Mouse (Mus musculus): Measurements from ENCODE around the gene Gucy2d. TPM values are rescaled to one million over a fixed set of nuclear protein-coding genes. Genes with fewer than 3 reads are reported as not detected.

Gene Gucy2d
- polyA plus RNA-seq, 2 experiments, result not detected

DNA sequence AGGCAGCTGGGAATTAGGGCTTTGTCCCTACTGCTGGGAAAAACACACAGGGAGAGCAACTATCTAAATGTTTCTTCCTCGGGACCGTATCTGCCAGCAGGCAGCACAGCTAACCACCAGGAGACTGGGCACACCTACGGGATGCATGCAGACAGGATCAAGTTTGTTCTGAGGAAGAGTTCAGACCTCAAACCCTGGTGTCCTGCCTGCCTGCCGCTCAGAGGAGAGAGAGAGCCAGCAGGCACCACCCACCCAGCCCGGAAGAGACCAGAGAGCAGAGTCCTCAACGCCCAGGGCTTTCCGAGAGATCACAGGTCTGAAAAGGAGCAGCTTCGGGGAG, 43.0 kb downstream of the Gucy2d start:
- DNase-seq (ENCODE audit: low spot score) (no peak), ATAC-seq (ENCODE audit: low FRiP score, low read depth) (no peak)
- H3K27me3 ChIP-seq (ENCODE audit: control insufficient read depth, insufficient read depth, low read length), result no peaks in the 10 kb centered on the region
- 37% methylated on average over 8 of the region's 8 CpGs for WGBS
- H3K9me3 ChIP-seq (ENCODE audit: control insufficient read depth, low read length), result no peaks in the 10 kb centered on the region
- no peak overlapping the region for H3K4me3 ChIP-seq (replicated peaks; ENCODE audit: low read length)
- H3K4me1 ChIP-seq (ENCODE audit: control insufficient read depth, insufficient read depth, low read length), result peaks cover 12% of the 10 kb centered on the region
- H3K36me3 ChIP-seq (ENCODE audit: control insufficient read depth, insufficient read depth, low read length), result no peaks in the 10 kb centered on the region
- no peak overlapping the region for H3K27ac ChIP-seq (replicated peaks; ENCODE audit: low read depth, low read length)
- no peak for TF ChIP-seq POLR2A (IDR thresholded peaks at IDR 0.05; ENCODE audit: borderline replicate concordance, extremely low read depth, insufficient read depth, insufficient read length)
- H3K4me2 ChIP-seq (replicated peaks; ENCODE audit: low read depth, low read length, severe bottlenecking), result no peak overlapping the region
- 0 out of 2 replicates have a peak overlapping the region, but pooled peaks have one; percentile 9 for H3K9ac ChIP-seq (ENCODE audit: low read depth, low read length, severe bottlenecking)

DNA sequence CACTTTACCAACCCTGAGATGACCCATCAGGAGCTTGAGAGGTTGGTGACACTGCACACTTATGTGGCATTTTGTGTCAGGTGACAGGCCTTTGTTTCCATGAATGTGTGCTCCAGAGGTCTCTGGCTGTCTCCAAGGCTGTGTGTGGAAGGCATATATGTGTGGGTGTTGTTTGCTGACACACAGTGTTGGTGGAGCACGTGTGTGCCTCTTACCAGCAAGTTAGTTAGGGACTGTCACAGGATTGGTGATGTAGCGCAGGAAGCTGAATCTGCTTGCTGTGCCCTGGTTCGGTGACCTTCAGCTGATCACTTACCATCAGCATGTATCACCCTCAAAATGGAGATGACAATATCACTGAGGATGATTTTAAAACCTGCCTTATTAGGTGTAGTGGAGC, 44.7 kb downstream of the Gucy2d start:
- H3K27ac ChIP-seq (replicated peaks; ENCODE audit: low read depth, low read length), result no peak overlapping the region
- no peak for TF ChIP-seq POLR2A (IDR thresholded peaks at IDR 0.05; ENCODE audit: borderline replicate concordance, extremely low read depth, insufficient read depth, insufficient read length)
- ATAC-seq (ENCODE audit: low FRiP score, low read depth) (no peak), DNase-seq (ENCODE audit: low spot score) (no peak)
- H3K27me3 ChIP-seq (ENCODE audit: control insufficient read depth, insufficient read depth, low read length), result no peaks in the 10 kb centered on the region
- H3K4me1 ChIP-seq (ENCODE audit: control insufficient read depth, insufficient read depth, low read length), result peaks cover 20% of the 10 kb centered on the region
- 80% methylated on average over 3 of the region's 3 CpGs for WGBS
- H3K4me2 ChIP-seq (replicated peaks; ENCODE audit: low read depth, low read length, severe bottlenecking), result no peak overlapping the region
- no peaks in the 10 kb centered on the region for H3K36me3 ChIP-seq (ENCODE audit: control insufficient read depth, insufficient read depth, low read length)
- H3K9ac ChIP-seq (ENCODE audit: low read depth, low read length, severe bottlenecking), result no peak overlapping the region
- H3K9me3 ChIP-seq (ENCODE audit: control insufficient read depth, low read length), result no peaks in the 10 kb centered on the region
- no peak overlapping the region for H3K4me3 ChIP-seq (replicated peaks; ENCODE audit: low read length)

DNA sequence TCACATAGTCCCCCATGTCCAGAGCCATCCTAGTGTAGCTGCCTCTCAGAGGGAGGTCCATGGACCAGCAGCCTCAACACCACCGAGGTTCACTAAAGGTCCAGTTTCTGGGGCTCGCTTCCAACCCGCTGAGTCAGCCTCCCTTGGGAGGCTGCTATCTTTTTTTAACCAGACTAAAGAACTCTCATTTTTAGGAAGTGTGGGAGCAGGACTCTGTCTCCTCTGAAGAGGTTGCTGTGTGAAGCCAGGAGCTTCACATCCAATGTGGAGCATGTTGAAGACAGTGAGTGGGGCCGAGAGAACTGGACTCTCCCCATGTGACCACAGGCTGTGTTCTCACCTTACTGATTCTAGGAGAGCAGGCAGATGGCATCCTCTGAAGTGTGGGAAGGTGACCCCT, 45.3 kb downstream of the Gucy2d start:
- Histone ChIP-seq H3K4me2 (replicated peaks; ENCODE audit: low read depth, low read length, severe bottlenecking) (no peak overlapping the region), H3K36me3 (ENCODE audit: control insufficient read depth, insufficient read depth, low read length) (no peaks in the 10 kb centered on the region), H3K4me3 (replicated peaks; ENCODE audit: low read length) (no peak overlapping the region), H3K4me1 (ENCODE audit: control insufficient read depth, insufficient read depth, low read length) (peaks cover 20% of the 10 kb centered on the region), H3K27ac (replicated peaks; ENCODE audit: low read depth, low read length) (no peak overlapping the region), H3K9me3 (ENCODE audit: control insufficient read depth, low read length) (no peaks in the 10 kb centered on the region), H3K27me3 (ENCODE audit: control insufficient read depth, insufficient read depth, low read length) (no peaks in the 10 kb centered on the region), H3K9ac (ENCODE audit: low read depth, low read length, severe bottlenecking) (no peak overlapping the region)
- 78% methylated on average over 4 of the region's 4 CpGs for WGBS
- no peak for TF ChIP-seq POLR2A (IDR thresholded peaks at IDR 0.05; ENCODE audit: borderline replicate concordance, extremely low read depth, insufficient read depth, insufficient read length)
- DNase-seq (ENCODE audit: low spot score), result no peak
- no peak for ATAC-seq (ENCODE audit: low FRiP score, low read depth)

DNA sequence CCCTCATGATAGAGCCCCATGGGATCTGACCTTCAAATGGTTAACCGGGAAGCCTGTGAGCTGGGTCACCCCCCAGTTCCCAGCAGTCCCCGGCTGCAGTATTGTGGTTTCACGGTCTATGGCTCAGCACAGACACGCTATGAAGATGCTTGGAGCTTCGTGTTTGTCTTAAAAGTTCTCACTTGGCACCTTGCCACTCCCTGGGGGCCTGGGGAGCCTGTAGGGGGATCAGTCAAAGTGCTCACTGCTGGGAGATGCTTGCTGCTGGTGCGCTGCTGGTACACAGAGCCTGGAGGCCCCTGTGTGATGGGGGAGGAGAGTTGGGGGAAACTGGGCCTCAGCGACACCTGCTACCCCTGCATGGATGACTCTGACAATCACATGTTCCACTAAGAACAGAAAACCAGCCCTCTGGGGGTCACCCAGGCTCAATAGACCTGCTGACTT, 46.3 kb downstream of the Gucy2d start:
- no peak for DNase-seq (ENCODE audit: low spot score)
- Histone ChIP-seq H3K4me1 (ENCODE audit: control insufficient read depth, insufficient read depth, low read length) (peaks cover 17% of the 10 kb centered on the region), H3K27me3 (ENCODE audit: control insufficient read depth, insufficient read depth, low read length) (no peaks in the 10 kb centered on the region), H3K27ac (replicated peaks; ENCODE audit: low read depth, low read length) (no peak overlapping the region), H3K4me2 (replicated peaks; ENCODE audit: low read depth, low read length, severe bottlenecking) (no peak overlapping the region), H3K4me3 (replicated peaks; ENCODE audit: low read length) (no peak overlapping the region), H3K9me3 (ENCODE audit: control insufficient read depth, low read length) (no peaks in the 10 kb centered on the region), H3K36me3 (ENCODE audit: control insufficient read depth, insufficient read depth, low read length) (no peaks in the 10 kb centered on the region), H3K9ac (ENCODE audit: low read depth, low read length, severe bottlenecking) (no peak overlapping the region)
- no peak for ATAC-seq (ENCODE audit: low FRiP score, low read depth)
- 60% methylated on average over 7 of the region's 7 CpGs for WGBS
- TF ChIP-seq POLR2A (IDR thresholded peaks at IDR 0.05; ENCODE audit: borderline replicate concordance, extremely low read depth, insufficient read depth, insufficient read length), result no peak

DNA sequence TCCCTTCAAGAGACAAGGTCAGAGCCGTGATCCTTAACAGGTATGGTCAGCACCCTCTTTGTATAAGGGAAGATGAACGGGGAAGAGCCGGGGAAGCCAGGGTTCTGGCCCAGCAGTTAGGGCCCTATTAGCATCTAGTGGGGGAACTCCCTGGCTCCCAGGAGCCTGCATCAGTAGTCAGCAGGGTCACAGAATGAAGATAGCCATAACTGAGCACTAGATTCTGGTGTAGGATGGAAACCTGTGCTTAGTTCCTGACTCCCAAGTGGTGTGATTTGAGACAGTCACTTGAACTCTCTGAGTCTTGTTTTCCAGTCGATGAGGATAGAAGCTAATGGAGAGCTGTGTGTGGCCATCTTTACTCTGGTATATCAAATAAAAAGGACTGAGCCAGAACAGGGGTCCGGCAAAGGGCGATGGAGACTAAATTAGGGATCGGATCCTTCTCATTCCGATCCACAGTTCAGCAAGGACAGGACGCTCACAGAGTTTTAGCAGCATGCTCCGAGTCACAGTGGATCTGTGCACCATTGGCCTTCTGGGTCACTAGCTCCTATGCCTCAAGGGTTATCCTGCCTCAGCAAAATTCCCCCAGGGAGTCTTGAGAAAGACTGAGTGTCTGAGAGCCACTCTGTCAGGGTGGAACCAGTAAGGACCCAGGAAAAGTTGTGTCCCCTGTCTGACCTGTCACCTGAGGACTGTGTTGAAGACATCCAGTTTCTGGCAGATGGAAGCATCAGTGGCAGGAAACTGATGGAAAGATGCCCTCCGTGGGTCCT, 47.2 kb downstream of the Gucy2d start:
- no peak overlapping the region for H3K4me2 ChIP-seq (replicated peaks; ENCODE audit: low read depth, low read length, severe bottlenecking)

More for the DNA sequence above, 47.2 kb downstream of the Gucy2d start:
- DNase-seq (ENCODE audit: low spot score) (no peak), ATAC-seq (ENCODE audit: low FRiP score, low read depth) (no peak)
- H3K27me3 ChIP-seq (ENCODE audit: control insufficient read depth, insufficient read depth, low read length), result no peaks in the 10 kb centered on the region
- H3K27ac ChIP-seq (replicated peaks; ENCODE audit: low read depth, low read length), result no peak overlapping the region
- H3K9me3 ChIP-seq (ENCODE audit: control insufficient read depth, low read length), result no peaks in the 10 kb centered on the region
- H3K9ac ChIP-seq (ENCODE audit: low read depth, low read length, severe bottlenecking), result no peak overlapping the region
- TF ChIP-seq POLR2A (IDR thresholded peaks at IDR 0.05; ENCODE audit: borderline replicate concordance, extremely low read depth, insufficient read depth, insufficient read length), result no peak
- peaks cover 15% of the 10 kb centered on the region for H3K4me1 ChIP-seq (ENCODE audit: control insufficient read depth, insufficient read depth, low read length)
- WGBS, result 87% methylated on average over 11 of the region's 11 CpGs
- no peak overlapping the region for H3K4me3 ChIP-seq (replicated peaks; ENCODE audit: low read length)
- no peaks in the 10 kb centered on the region for H3K36me3 ChIP-seq (ENCODE audit: control insufficient read depth, insufficient read depth, low read length)
